Mouse (Mus musculus) kidney, adult 2 months (tissue): ENCODE data around the gene Gm6169. TPM values are rescaled to one million over a fixed set of nuclear protein-coding genes. Genes with fewer than 3 reads are reported as not detected.
"Not testable (repeated sequence)": the region's sequence is repeated elsewhere in the genome, so short reads cannot be mapped to it uniquely, and the experiment has no call there.

ENCODE experiments used
- DNase-seq: peaks from one replicate; pipeline ENCODE4 v3.0.0; 2021
- H3K27ac ChIP-seq: fragments of 200-500 bp; 2 replicates; pipeline ENCODE4 v1.5.1; 2012; ENCODE audit warnings: low read depth, low read length, control low read depth, inconsistent platforms; ENCODE audit not compliant: insufficient read depth
- H3K27me3 ChIP-seq: fragments of 200-500 bp; replicated peaks from 2 replicates; pipeline ENCODE4 v1.6.1; 2012; ENCODE audit warnings: mild to moderate bottlenecking, moderate library complexity, low read length, inconsistent platforms; ENCODE audit not compliant: control insufficient read depth, insufficient read depth
- H3K36me3 ChIP-seq: fragments of 200-500 bp; 2 replicates; pipeline ENCODE4 v1.6.1; 2012; ENCODE audit warnings: mild to moderate bottlenecking, moderate library complexity, low read length, inconsistent platforms; ENCODE audit not compliant: control insufficient read depth, insufficient read depth
- H3K4me1 ChIP-seq: fragments of 200-500 bp; 2 replicates; pipeline ENCODE4 v1.6.1; 2011; ENCODE audit warnings: low read length; ENCODE audit not compliant: control insufficient read depth, insufficient read depth
- H3K4me3 ChIP-seq: fragments of 200-500 bp; 2 replicates; pipeline ENCODE4 v1.5.1; 2011; ENCODE audit warnings: mild to moderate bottlenecking, low read depth, low read length, control low read depth; ENCODE audit not compliant: insufficient read depth
- CTCF ChIP-seq: fragments of 200-500 bp; conservative IDR thresholded peaks from 2 replicates; pipeline ENCODE4 v1.5.1; 2011; ENCODE audit warnings: low read depth, mild to moderate bottlenecking, control low read depth, low read length, moderate library complexity, mixed read lengths; ENCODE audit not compliant: insufficient read depth, insufficient read length
- POLR2A ChIP-seq: fragments of 200-500 bp; IDR thresholded peaks from one replicate; pipeline ENCODE4 v1.6.1; 2011; ENCODE audit warnings: low read depth, low read length, control low read depth
- WGBS: fragments of 180-500 bp; shearing (Covaris S2); methylation state at CpG from one replicate; pipeline ENCODE4 v1.1.7; 2018; 5-methylcytosine and 5-hydroxymethylcytosine counted together
- polyA plus RNA-seq: library from polyadenylated mRNA; depleted of rRNA; stranded (reverse); fragments of >200 nt; gene quantifications from 2 replicates; pipeline ENCODE4 v1.2.3, GENCODE M21; 2012; rRNA removed

Gm6169 gene
- polyA plus RNA-seq, result 0.92 and 1.8 TPM in 2 replicates

DNA sequence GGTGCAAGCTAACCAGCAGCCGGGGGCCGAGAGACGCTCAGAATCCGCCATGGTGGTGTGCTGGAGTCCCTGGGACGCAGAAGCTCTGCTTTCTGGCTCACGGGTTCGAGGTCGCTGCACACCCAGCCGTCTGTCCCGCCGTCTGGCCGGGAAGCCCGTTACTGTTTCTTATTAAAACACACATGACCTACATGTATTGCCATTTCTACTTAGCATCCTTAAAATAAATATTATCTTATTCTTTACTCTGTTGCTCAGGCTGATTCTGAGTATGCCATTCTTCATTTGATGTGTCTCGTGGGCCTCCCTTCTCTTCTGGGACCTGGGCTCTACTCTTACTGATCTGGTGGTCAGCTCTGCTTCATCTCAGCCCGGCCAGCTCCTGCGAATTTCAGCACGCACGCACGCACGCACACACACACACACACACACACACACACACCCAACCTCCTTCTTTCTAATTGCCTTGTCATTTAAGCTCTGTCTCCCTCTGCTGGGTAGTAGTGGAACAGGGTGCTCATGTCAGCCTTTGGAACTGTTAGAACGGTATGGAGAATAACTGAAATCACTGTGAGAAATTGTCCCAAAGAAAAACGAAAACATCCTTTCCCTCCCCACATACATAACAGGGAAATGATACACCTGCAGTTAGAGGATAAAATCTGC is at the start of gene Gm6169:
TSS of gene Gm6169 (minus strand) at position 51 of the 666 bp plus-strand sequence.
- H3K4me1 ChIP-seq, result no peaks in the 10 kb centered on the region
- WGBS, result 61% methylated on average over 22 of the region's 22 CpGs
- DNase-seq, result peak; percentile 63

DNA sequence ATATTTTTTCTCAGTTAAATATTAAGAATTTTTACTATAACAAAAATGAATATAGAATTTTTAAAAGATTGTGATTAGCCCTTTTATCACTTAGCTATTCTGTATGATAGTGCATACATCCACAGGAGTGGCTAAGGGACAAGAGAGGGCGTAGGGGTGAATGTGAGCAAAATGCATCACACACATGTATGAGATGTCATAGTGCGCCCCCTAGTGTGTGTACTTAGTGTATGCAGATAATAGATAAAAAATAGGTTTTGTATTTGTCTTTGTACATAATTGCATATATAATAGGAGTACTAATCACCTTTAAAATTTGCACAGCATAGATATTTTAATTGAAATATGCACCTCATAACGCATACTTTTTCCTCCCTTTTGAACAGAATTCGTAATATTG is 46.8 kb upstream of the Gm6169 start:
- Histone ChIP-seq H3K27ac (no peak overlapping the region), H3K36me3 (peaks cover 7% of the 10 kb centered on the region), H3K4me1 (no peaks in the 10 kb centered on the region), H3K27me3 (no peaks in the 10 kb centered on the region), H3K4me3 (no peak overlapping the region)
- TF ChIP-seq CTCF, result peak; percentile 46
- no peak for TF ChIP-seq POLR2A
- DNase-seq, result peak; percentile 47
- WGBS, result 64% methylated on average over 4 of the region's 4 CpGs

More for the DNA sequence above, at the start of gene Gm6169:
- Histone ChIP-seq H3K36me3 (no peaks in the 10 kb centered on the region), H3K4me3 (no peak within 1 kb of the TSS), H3K27me3 (no peaks in the 10 kb centered on the region), H3K27ac (no peak within 1 kb of the TSS)
- TF ChIP-seq POLR2A, result no peak
- peak; percentile 55 for TF ChIP-seq CTCF

DNA sequence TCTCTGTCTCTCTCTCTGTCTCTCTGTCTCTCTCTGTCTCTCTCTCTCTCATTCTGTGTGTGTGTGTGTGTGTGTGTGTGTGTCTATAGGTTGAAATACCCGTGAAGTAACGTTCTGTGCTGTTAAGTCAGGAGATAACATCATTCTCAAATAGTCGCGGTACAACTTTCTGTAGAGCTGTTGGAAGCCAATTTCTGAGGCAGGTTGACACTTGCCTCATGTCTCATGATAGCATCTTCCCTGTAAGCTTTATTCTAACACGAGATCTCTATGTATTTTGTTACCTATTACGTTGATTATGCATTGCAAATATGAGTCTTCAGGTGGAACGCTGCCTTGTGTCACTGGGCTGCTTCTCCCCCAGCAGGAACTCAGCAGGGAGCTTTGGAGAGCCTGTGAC is 43.3 kb upstream of the Gm6169 start:
- no peak for DNase-seq
- no peaks in the 10 kb centered on the region for H3K27me3 ChIP-seq
- WGBS, result 85% methylated on average over 7 of the region's 7 CpGs
- no peak overlapping the region for H3K4me3 ChIP-seq
- no peak overlapping the region for H3K27ac ChIP-seq
- H3K36me3 ChIP-seq, result peaks cover 3% of the 10 kb centered on the region
- TF ChIP-seq POLR2A (no peak), CTCF (no peak)
- H3K4me1 ChIP-seq, result no peaks in the 10 kb centered on the region

DNA sequence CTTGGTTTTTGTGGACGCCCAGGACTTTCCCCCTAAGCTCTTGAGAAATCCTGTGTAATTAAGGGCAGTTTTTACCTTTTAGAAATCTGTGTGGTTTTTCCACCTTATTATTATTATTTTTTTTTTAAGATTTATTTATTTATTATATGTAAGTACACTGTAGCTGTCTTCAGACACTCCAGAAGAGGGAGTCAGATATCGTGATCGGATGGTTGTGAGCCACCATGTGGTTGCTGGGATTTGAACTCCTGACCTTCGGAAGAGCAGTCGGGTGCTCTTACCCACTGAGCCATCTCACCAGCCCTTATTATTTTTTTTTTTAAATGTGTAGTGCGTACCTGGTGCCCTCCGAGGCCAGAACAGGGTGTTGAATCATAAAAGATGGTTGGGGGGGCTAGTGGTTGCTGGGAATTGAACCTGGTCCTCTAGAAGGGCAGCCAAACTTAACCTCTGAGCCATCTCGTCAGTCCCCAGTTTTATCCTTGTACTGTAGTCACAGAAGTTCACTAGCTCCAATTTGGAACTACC is 39.4 kb upstream of the Gm6169 start:
- WGBS, result 20% methylated on average over 8 of the region's 8 CpGs
- H3K27ac ChIP-seq, DNase-seq, H3K4me1 ChIP-seq, H3K27me3 ChIP-seq, H3K36me3 ChIP-seq: not testable (repeated sequence)
- H3K4me3 ChIP-seq, result peak overlapping the region; percentile 89

GRCm38 (mm10) chr13:97137466-97138400 is 38.7 kb upstream of the Gm6169 start, which contains the start of the genes Gfm2 and Nsa2:
TSS of gene Gfm2 (plus strand) at chr13:97137937.
TSS of gene Nsa2 (minus strand) at chr13:97137937.
- peak; percentile 5 for TF ChIP-seq POLR2A
- TF ChIP-seq CTCF, result no peak
- WGBS, result under 1% methylated on average over 57 of the region's 57 CpGs

DNA sequence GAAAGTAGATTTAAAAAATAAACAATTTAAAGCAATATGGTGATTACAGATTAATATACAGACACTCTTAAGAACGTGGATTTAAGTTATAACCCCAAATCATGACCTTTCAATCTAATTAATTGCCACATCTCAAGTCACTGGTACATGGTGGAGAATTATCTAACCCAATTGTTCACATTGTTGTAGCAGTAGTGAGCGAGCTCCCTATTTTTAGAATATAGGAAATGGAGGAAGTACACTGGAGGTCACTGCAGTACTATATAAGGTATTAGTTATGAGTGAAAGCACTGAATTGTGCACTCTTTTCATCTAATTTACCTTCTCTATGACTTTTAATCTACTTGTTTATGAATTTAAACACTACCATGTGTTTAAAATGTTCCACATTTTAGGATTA is 31.4 kb upstream of the Gm6169 start:
- not testable (repeated sequence) for H3K27me3 ChIP-seq, DNase-seq, H3K4me3 ChIP-seq, H3K36me3 ChIP-seq, H3K4me1 ChIP-seq, H3K27ac ChIP-seq
- WGBS, result no CpG with 5 or more reads among the region's 2 CpGs

More at GRCm38 (mm10) chr13:97137466-97138400, 38.7 kb upstream of the Gm6169 start, which contains the start of the genes Gfm2 and Nsa2:
- H3K36me3 ChIP-seq, result peaks cover 2% of the 10 kb centered on the region
- peak; percentile 95 for DNase-seq
- H3K4me1 ChIP-seq, result no peaks in the 10 kb centered on the region
- peak within 1 kb of the TSS; percentile 84 for H3K27ac ChIP-seq
- H3K4me3 ChIP-seq, result peak within 1 kb of the TSS; percentile 89
- no peaks in the 10 kb centered on the region for H3K27me3 ChIP-seq

GRCm38 (mm10) chr13:97129654-97130053 is 30.6 kb upstream of the Gm6169 start:
- H3K4me1 ChIP-seq, DNase-seq, H3K4me3 ChIP-seq, H3K36me3 ChIP-seq, H3K27me3 ChIP-seq, H3K27ac ChIP-seq: not testable (repeated sequence)
- 85% methylated on average over 4 of the region's 4 CpGs for WGBS
